Mouse (Mus musculus) NIH3T3 (cell line): ENCODE results near the gene Ube4b.
"Not testable (repeated sequence)": the region's sequence is repeated elsewhere in the genome, so short reads cannot be mapped to it uniquely, and the experiment has no call there.

Source experiments
- DNase-seq: peaks from one replicate; pipeline ENCODE4 v3.0.0-alpha.2; 2012; ENCODE audit warnings: low read depth

Gene Ube4b

GRCm38 (mm10) chr4:149426325-149427199, at the start of gene Ube4b:
Gene Ube4b, minus strand, starts transcription at chr4:149426749.
- peak; percentile 99 for DNase-seq

- no peak for DNase-seq
These were observed 48.5 kb upstream of the Ube4b start for GRCm38 (mm10) chr4:149475096-149475495.

GRCm38 (mm10) chr4:149469557-149469956, 43.0 kb upstream of the Ube4b start:
- DNase-seq = no peak

GRCm38 (mm10) chr4:149463435-149463950, 36.9 kb upstream of the Ube4b start:
- DNase-seq = no peak

- no peak for DNase-seq
These were observed 35.9 kb upstream of the Ube4b start for GRCm38 (mm10) chr4:149462305-149462971.

- no peak for DNase-seq
These were observed 35.2 kb upstream of the Ube4b start for GRCm38 (mm10) chr4:149461579-149462304.

- DNase-seq = not testable (repeated sequence)
These were observed 33.9 kb upstream of the Ube4b start for GRCm38 (mm10) chr4:149460475-149460874.

GRCm38 (mm10) chr4:149459425-149459824, 32.9 kb upstream of the Ube4b start:
- DNase-seq = peak; percentile 41

- DNase-seq = no peak
These were observed 32.0 kb upstream of the Ube4b start for GRCm38 (mm10) chr4:149458526-149458925.

GRCm38 (mm10) chr4:149457831-149458430, 31.4 kb upstream of the Ube4b start:
- DNase-seq = peak; percentile 41

GRCm38 (mm10) chr4:149457163-149457562, 30.6 kb upstream of the Ube4b start:
- not testable (repeated sequence) for DNase-seq

GRCm38 (mm10) chr4:149454879-149455278, 28.3 kb upstream of the Ube4b start, which contains the start of gene Rbp7:
Gene Rbp7, minus strand, starts transcription at chr4:149454978.
- DNase-seq = no peak

- DNase-seq = no peak
These were observed 27.7 kb upstream of the Ube4b start for GRCm38 (mm10) chr4:149454263-149454662.

GRCm38 (mm10) chr4:149453656-149454055, 27.1 kb upstream of the Ube4b start:
- peak; percentile 56 for DNase-seq

- DNase-seq = no peak
These were observed 24.1 kb upstream of the Ube4b start for GRCm38 (mm10) chr4:149450636-149451035.

- no peak for DNase-seq
These were observed 19.8 kb upstream of the Ube4b start for GRCm38 (mm10) chr4:149446309-149446708.

- no peak for DNase-seq
These were observed 19.3 kb upstream of the Ube4b start for GRCm38 (mm10) chr4:149445868-149446267.

- DNase-seq = peak; percentile 97
These were observed 18.6 kb upstream of the Ube4b start for GRCm38 (mm10) chr4:149444964-149445701.

- no peak for DNase-seq
These were observed 17.9 kb upstream of the Ube4b start for GRCm38 (mm10) chr4:149444465-149444864.

GRCm38 (mm10) chr4:149442436-149442835, 15.9 kb upstream of the Ube4b start:
- DNase-seq = peak; percentile 79

GRCm38 (mm10) chr4:149440576-149440975, 14.0 kb upstream of the Ube4b start:
- DNase-seq = no peak
